Mouse (Mus musculus) lung, postnatal 25 days (tissue): ENCODE measurements around the gene Diaph3.

Experiments used
- DNase-seq: peaks from one replicate; pipeline ENCODE4 v3.0.0; 2022; ENCODE audit warnings: low spot score

Gene Diaph3

GRCm38 (mm10) chr14:87083911-87084310 lies 57.1 kb downstream of the Diaph3 start:
- no peak for DNase-seq

- no peak for DNase-seq
These were observed 61.3 kb downstream of the Diaph3 start for GRCm38 (mm10) chr14:87079725-87080124.

- no peak for DNase-seq
These were observed 66.0 kb downstream of the Diaph3 start for GRCm38 (mm10) chr14:87075021-87075531.

GRCm38 (mm10) chr14:87064281-87064680 lies 76.8 kb downstream of the Diaph3 start:
- no peak for DNase-seq

GRCm38 (mm10) chr14:87056169-87056568 lies 84.9 kb downstream of the Diaph3 start:
- no peak for DNase-seq

- no peak for DNase-seq
These were observed 89.8 kb downstream of the Diaph3 start for GRCm38 (mm10) chr14:87051187-87051586.

- DNase-seq: peak; percentile 4
These were observed 96.6 kb downstream of the Diaph3 start for GRCm38 (mm10) chr14:87044401-87044806.

GRCm38 (mm10) chr14:87020240-87020639 lies 120.8 kb downstream of the Diaph3 start:
- DNase-seq: no peak

- DNase-seq: peak; percentile 45
These were observed 121.3 kb downstream of the Diaph3 start for GRCm38 (mm10) chr14:87019687-87020086.

GRCm38 (mm10) chr14:86997318-86997717 lies 143.7 kb downstream of the Diaph3 start:
- no peak for DNase-seq

GRCm38 (mm10) chr14:86951169-86951568 lies 189.9 kb downstream of the Diaph3 start:
- DNase-seq: no peak

GRCm38 (mm10) chr14:86937953-86938352 lies 203.1 kb downstream of the Diaph3 start:
- DNase-seq: no peak

- DNase-seq: no peak
These were observed 204.6 kb downstream of the Diaph3 start for GRCm38 (mm10) chr14:86936424-86936823.

GRCm38 (mm10) chr14:86930763-86931162 lies 210.3 kb downstream of the Diaph3 start:
- no peak for DNase-seq

GRCm38 (mm10) chr14:86926827-86927226 lies 214.2 kb downstream of the Diaph3 start:
- DNase-seq: no peak

GRCm38 (mm10) chr14:86898898-86899297 lies 242.1 kb downstream of the Diaph3 start:
- DNase-seq: no peak

- peak; percentile 24 for DNase-seq
These were observed 251.8 kb downstream of the Diaph3 start for GRCm38 (mm10) chr14:86889070-86889804.

GRCm38 (mm10) chr14:86885417-86886098 lies 255.5 kb downstream of the Diaph3 start:
- no peak for DNase-seq

- DNase-seq: peak; percentile 13
These were observed 271.5 kb downstream of the Diaph3 start for GRCm38 (mm10) chr14:86869536-86869935.

- DNase-seq: no peak
These were observed 273.9 kb downstream of the Diaph3 start for GRCm38 (mm10) chr14:86867143-86867542.

GRCm38 (mm10) chr14:86864053-86864452 lies 277.0 kb downstream of the Diaph3 start:
- no peak for DNase-seq

GRCm38 (mm10) chr14:86861277-86861946 lies 279.6 kb downstream of the Diaph3 start:
- DNase-seq: no peak
